9 mouse cellular contexts compared by ENCODE assay signal in the genomic region with DNA sequence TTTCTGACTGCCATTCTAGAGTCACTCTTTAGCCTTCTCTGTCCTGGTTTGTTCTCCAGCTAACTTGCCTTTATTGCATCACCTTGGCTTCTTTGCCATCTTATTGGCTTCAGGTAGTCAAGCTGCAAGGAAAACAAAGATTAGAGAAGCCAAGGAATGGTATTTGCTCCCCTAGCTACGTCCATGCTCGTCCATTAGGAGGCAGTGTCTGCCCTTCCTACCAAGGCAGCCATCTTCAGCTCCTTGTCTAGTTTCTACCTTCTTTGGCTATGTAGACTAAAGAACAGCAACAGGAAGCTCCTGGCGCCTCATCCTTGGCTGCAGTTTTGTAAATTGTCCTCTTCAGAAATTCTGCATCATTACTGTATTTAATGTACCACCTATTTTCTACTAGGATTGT.
DNase-seq lines count a peak whose midpoint lies in the region; ATAC-seq and TF ChIP-seq lines count a peak whose summit lies in the region.
"Had no signal": no experiment of that assay in that cellular context is flagged by ENCODE, and none has a peak within 500 bp of the region (broad histone marks: within the 10 kb centered on the region; RNA-seq: fewer than 3 reads in every experiment).

No protein-coding gene starts in this region.

- TF ChIP-seq RAD21 in CH12.LX (IDR thresholded peaks at IDR 0.05; ENCODE audit: low read depth, low read length) = peak; percentile 81

- no peak overlapping the region for H3K4me3 ChIP-seq in kidney, adult 2 months (ENCODE audit: insufficient read depth, low read depth, low read length)
- no peak overlapping the region for H3K4me3 ChIP-seq in CH12.LX (replicated peaks in 1 of 3; ENCODE audit: low read depth in 2 of 3, low read length in 2 of 3, poor library complexity in 1 of 3)
- H3K4me3 ChIP-seq in lung, postnatal 0 days (ENCODE audit: low read depth, low read length) = no peak overlapping the region
- H3K4me3 ChIP-seq in hindbrain, embryonic 10.5 days = no peak overlapping the region
- H3K4me3 ChIP-seq: liver, embryonic 15.5 days had no signal

- no peaks in the 10 kb centered on the region for H3K9me3 ChIP-seq in CH12.LX (replicated peaks; ENCODE audit: low read length)
- no peaks in the 10 kb centered on the region for H3K9me3 ChIP-seq in lung, postnatal 0 days (ENCODE audit: low read length)
- H3K9me3 ChIP-seq in hindbrain, embryonic 10.5 days = no peaks in the 10 kb centered on the region
- H3K9me3 ChIP-seq: liver, embryonic 15.5 days had no signal

- H3K9ac ChIP-seq in CH12.LX (ENCODE audit: insufficient read depth, low read depth) = no peak overlapping the region
- no peak overlapping the region for H3K9ac ChIP-seq in lung, postnatal 0 days (replicated peaks; ENCODE audit: low read depth)
- H3K9ac ChIP-seq: liver, embryonic 15.5 days had no signal

- in situ Hi-C loops in CH12.LX (cut with MboI; ENCODE audit: low pct_ligation_motif_present, low pct_unique_long_range_greater_than_20kb, low sequenced_read_pairs) = no loop called here

- no peaks in the 10 kb centered on the region for H3K4me1 ChIP-seq in kidney, adult 2 months (ENCODE audit: control insufficient read depth, insufficient read depth, low read length)
- H3K4me1 ChIP-seq in CH12.LX (ENCODE audit: control insufficient read depth in 1 of 2, insufficient read depth in 2 of 2) = no peaks in the 10 kb centered on the region
- H3K4me1 ChIP-seq in lung, postnatal 0 days (ENCODE audit: insufficient read depth, low read depth, low read length) = no peaks in the 10 kb centered on the region
- H3K4me1 ChIP-seq in hindbrain, embryonic 10.5 days (replicated peaks) = no peaks in the 10 kb centered on the region
- H3K4me1 ChIP-seq: liver, embryonic 15.5 days had no signal

- H3K79me2 ChIP-seq in CH12.LX (replicated peaks; ENCODE audit: control insufficient read depth, extremely low read depth, insufficient read depth, poor library complexity, severe bottlenecking) = no peaks in the 10 kb centered on the region

- 45% methylated on average over 3 of the region's 3 CpGs for WGBS in kidney, adult 2 months
- WGBS in lung, postnatal 0 days = 30% methylated on average over 3 of the region's 3 CpGs
- 60% methylated on average over 3 of the region's 3 CpGs for WGBS in hindbrain, embryonic 10.5 days

- peak; percentile 27 for DNase-seq in kidney, adult 2 months
- no peak for DNase-seq in kidney, adult 11 months
- peak; percentile 39 for DNase-seq in CH12.LX (ENCODE audit: extremely low read depth)
- peak; percentile 3 for DNase-seq in R1 (ENCODE audit: low read depth, low spot score)
- peak; percentile 37 for DNase-seq in lung, postnatal 0 days (ENCODE audit: low spot score)
- DNase-seq in frontal cortex, postnatal 10 days (ENCODE audit: low spot score in 2 of 2) = no peak
- DNase-seq in urinary bladder, adult 2 months (ENCODE audit: low spot score) = no peak
- DNase-seq in hindbrain, embryonic 10.5 days (ENCODE audit: low spot score) = no peak

- ATAC-seq in lung, postnatal 0 days = no peak

- H3K27ac ChIP-seq in kidney, adult 2 months (ENCODE audit: insufficient read depth, low read depth, low read length) = no peak overlapping the region
- no peak overlapping the region for H3K27ac ChIP-seq in CH12.LX (ENCODE audit: insufficient read depth, low read depth)
- H3K27ac ChIP-seq in lung, postnatal 0 days (ENCODE audit: low read length) = no peak overlapping the region
- no peak overlapping the region for H3K27ac ChIP-seq in hindbrain, embryonic 10.5 days
- H3K27ac ChIP-seq: liver, embryonic 15.5 days had no signal

- no peaks in the 10 kb centered on the region for H3K27me3 ChIP-seq in kidney, adult 2 months (replicated peaks; ENCODE audit: control insufficient read depth, insufficient read depth, low read length)
- H3K27me3 ChIP-seq in CH12.LX (replicated peaks) = no peaks in the 10 kb centered on the region
- no peaks in the 10 kb centered on the region for H3K27me3 ChIP-seq in lung, postnatal 0 days (replicated peaks; ENCODE audit: insufficient read depth, low read length)
- H3K27me3 ChIP-seq in hindbrain, embryonic 10.5 days (ENCODE audit: insufficient read depth, poor library complexity, severe bottlenecking) = no peaks in the 10 kb centered on the region
- H3K27me3 ChIP-seq: liver, embryonic 15.5 days had no signal

- peak; percentile 50; the same call in 1 of the 2 replicates for TF ChIP-seq CTCF in kidney, adult 2 months (conservative IDR thresholded peaks at IDR 0.05; ENCODE audit: insufficient read depth, insufficient read length, low read depth, low read length)
- TF ChIP-seq CTCF in CH12.LX (conservative IDR thresholded peaks at IDR 0.05 in 1 of 2, IDR thresholded peaks at IDR 0.05 in 1 of 2; ENCODE audit: low read depth in 2 of 2, low read length in 2 of 2) = peak in 1 of 2 experiments; percentile 68; a peak in 2 of 4 replicates
- TF ChIP-seq CTCF in lung, postnatal 0 days (IDR thresholded peaks at IDR 0.05) = peak; percentile 68

- TF ChIP-seq EP300 in CH12.LX (IDR thresholded peaks at IDR 0.05; ENCODE audit: low read length) = no peak
- TF ChIP-seq EP300 in lung, postnatal 0 days (IDR thresholded peaks at IDR 0.05) = no peak

- no peak for TF ChIP-seq POLR2A in kidney, adult 2 months (IDR thresholded peaks at IDR 0.05; ENCODE audit: low read depth, low read length)
- no peak for TF ChIP-seq POLR2A in CH12.LX (IDR thresholded peaks at IDR 0.05; ENCODE audit: low read depth, low read length)

- no peaks in the 10 kb centered on the region for H3K36me3 ChIP-seq in kidney, adult 2 months (ENCODE audit: control insufficient read depth, insufficient read depth, low read length)
- no peaks in the 10 kb centered on the region for H3K36me3 ChIP-seq in CH12.LX (replicated peaks in 1 of 2; ENCODE audit: control insufficient read depth in 1 of 2, insufficient read depth in 1 of 2, low read length in 1 of 2)
- H3K36me3 ChIP-seq in lung, postnatal 0 days (ENCODE audit: insufficient read depth, low read length) = no peaks in the 10 kb centered on the region
- no peaks in the 10 kb centered on the region for H3K36me3 ChIP-seq in hindbrain, embryonic 10.5 days
- H3K36me3 ChIP-seq: liver, embryonic 15.5 days had no signal

- no peak overlapping the region for H3K4me2 ChIP-seq in CH12.LX (ENCODE audit: insufficient read depth, low read depth, poor library complexity, severe bottlenecking)
- H3K4me2 ChIP-seq in lung, postnatal 0 days (replicated peaks; ENCODE audit: low read depth, low read length) = no peak overlapping the region
- H3K4me2 ChIP-seq: liver, embryonic 15.5 days had no signal

- dilution Hi-C loops in CH12.LX (cut with MboI; ENCODE audit: extremely low pct_ligation_motif_present, extremely low pct_unique_long_range_greater_than_20kb, low sequenced_read_pairs) = no loop called here

TF ChIP-seq in CH12.LX, 34 proteins besides CTCF, POLR2A, EP300 and RAD21:
- no peak for TF ChIP-seq USF1 (IDR thresholded peaks at IDR 0.05; ENCODE audit: low read depth, low read length)
- no peak for TF ChIP-seq UBTF (IDR thresholded peaks at IDR 0.05; ENCODE audit: low read depth, low read length)
- TF ChIP-seq MAZ (IDR thresholded peaks at IDR 0.05; ENCODE audit: low read depth, low read length) = no peak
- TF ChIP-seq GABPA (IDR thresholded peaks at IDR 0.05; ENCODE audit: insufficient replicate concordance, low read depth, low read length) = no peak
- peak; percentile 4; the same call in 1 of the 2 replicates for TF ChIP-seq ZC3H11A (IDR thresholded peaks at IDR 0.05; ENCODE audit: low read depth, low read length)
- no peak for TF ChIP-seq CHD1 (IDR thresholded peaks at IDR 0.05; ENCODE audit: low read depth, low read length)
- no peak for TF ChIP-seq PAX5 (IDR thresholded peaks at IDR 0.05; ENCODE audit: low read length)
- no peak for TF ChIP-seq JUN (IDR thresholded peaks at IDR 0.05; ENCODE audit: insufficient read depth, low read depth, low read length)
- no peak for TF ChIP-seq POLR2AphosphoS2 (IDR thresholded peaks at IDR 0.05; ENCODE audit: low read depth, low read length)
- TF ChIP-seq IRF4 (IDR thresholded peaks at IDR 0.05; ENCODE audit: low read depth, low read length) = no peak
- no peak for TF ChIP-seq ELF1 (IDR thresholded peaks at IDR 0.05; ENCODE audit: low read depth, low read length)
- no peak for TF ChIP-seq MXI1 (IDR thresholded peaks at IDR 0.05; ENCODE audit: low read depth, low read length)
- peak; percentile 56 for TF ChIP-seq SMC3 (IDR thresholded peaks at IDR 0.05; ENCODE audit: low read depth, low read length)

Comparison
In these comparisons a context has a peak if more than half of its experiments do, and no peak if none do; other contexts are left out.
1. DNase-seq: peak in kidney, adult 2 months (single experiment), CH12.LX (single experiment), R1 (single experiment) and lung, postnatal 0 days (single experiment); none in kidney, adult 11 months (single experiment), frontal cortex, postnatal 10 days (0 of 2), urinary bladder, adult 2 months (single experiment) and hindbrain, embryonic 10.5 days (single experiment).